Mouse (Mus musculus) brain, embryonic 14.5 days (tissue): ENCODE measurements around the gene Fbxo42.

Experiments
- CTCF ChIP-seq: fragments of 200-500 bp; IDR thresholded peaks from 2 replicates; pipeline ENCODE4 v1.5.1; 2012; ENCODE audit warnings: inconsistent platforms, mild to moderate bottlenecking, moderate library complexity, borderline replicate concordance; ENCODE audit not compliant: insufficient read depth, insufficient read length; ENCODE audit errors: extremely low read depth
- POLR2A ChIP-seq: fragments of 200-500 bp; IDR thresholded peaks from 2 replicates; pipeline ENCODE4 v1.6.1; 2012; ENCODE audit warnings: mild to moderate bottlenecking, inconsistent platforms, borderline replicate concordance; ENCODE audit not compliant: poor library complexity, insufficient read depth, insufficient read length, severe bottlenecking; ENCODE audit errors: extremely low read depth

GRCm38 (mm10) chr4:141130704-141131342, 16.9 kb upstream of the Fbxo42 start:
- no peak for TF ChIP-seq CTCF
- TF ChIP-seq POLR2A, result no peak
